Mouse (Mus musculus) gastrocnemius, adult 8-10 months (tissue): ENCODE results near the gene Wdr45. TPM values are rescaled to one million over a fixed set of nuclear protein-coding genes. Genes with fewer than 3 reads are reported as not detected.

Source experiments
- DNase-seq, 2 experiments: peaks; one replicate each; pipeline ENCODE4 v3.0.0; 2022; ENCODE audit warnings: low spot score in 2 of 2
- total RNA-seq, 4 experiments: library from RNA; stranded (reverse); gene quantifications; 2 replicates each; pipeline ENCODE4 v1.2.4; 2022

Wdr45 gene
- total RNA-seq, 4 experiments from 2014 or later, result 34.5 to 41.8 (median 37.8) TPM

DNA sequence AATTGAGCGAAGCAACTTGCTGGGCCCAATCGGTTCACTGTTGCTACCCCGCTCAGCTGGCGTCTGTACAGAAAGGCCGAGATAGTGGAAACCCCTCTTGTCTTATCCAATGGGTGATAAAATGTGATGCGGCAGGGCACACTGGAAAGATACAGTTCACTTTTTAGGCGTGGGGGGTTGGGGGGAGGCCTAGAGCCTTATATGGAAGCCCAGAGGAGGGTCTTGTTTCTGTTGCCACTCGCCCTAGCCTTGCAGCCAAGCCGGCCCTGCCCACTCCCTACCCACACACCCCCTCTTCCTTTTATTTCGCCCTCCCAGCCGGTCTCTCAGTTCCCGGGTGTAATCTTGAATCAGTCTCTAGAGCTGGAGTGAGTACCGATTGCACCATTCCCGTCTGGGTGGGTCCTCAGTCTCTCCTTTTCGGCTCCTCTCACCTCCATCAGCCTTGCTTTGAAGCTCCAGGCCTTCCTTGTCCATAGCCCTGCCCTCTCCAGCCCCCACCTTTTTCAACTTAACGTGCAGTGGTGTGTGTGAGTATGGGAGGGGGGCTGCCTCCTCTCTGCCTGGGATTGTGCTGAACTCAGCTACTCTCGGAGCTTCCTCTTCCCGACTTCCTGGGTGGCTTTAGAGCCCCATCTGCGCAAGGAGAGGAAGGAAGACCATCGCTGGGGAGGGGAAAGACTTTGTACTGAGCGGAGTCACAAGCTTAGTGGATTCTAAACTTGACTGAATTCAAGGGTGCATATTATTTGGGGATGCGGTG, 49.7 kb downstream of the Wdr45 start:
- DNase-seq, result no peak

DNA sequence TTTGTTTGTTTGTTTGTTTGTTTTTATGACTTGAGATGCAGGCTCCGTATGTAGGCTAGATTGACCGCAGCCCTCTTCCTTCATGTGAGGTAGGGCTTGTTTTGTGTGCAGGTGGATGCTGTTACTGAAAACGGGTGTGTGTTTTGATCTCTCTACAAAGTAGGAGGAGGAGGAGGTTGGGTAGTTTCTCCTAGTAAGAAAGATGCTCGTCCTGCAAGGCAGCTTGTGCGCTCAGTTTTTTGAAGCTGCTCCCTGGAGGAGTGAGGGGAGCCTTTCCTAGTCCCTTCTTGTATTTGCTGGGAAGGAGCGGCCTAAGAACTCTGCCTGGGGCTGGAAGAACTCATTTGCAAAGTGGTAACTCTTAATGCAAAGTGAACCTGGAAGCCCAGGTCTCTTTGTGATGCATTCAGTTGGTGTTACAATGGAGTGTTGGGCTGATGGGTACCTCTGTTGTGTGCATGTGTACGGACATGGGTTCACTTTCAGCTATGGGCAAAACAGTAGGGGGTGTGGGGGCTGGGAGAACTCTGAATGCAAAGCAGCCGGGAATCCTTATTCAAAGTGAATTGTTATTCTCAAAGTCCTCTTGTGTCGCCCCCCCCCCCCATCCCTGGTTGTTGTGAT, 50.6 kb downstream of the Wdr45 start:
- no peak for DNase-seq

DNA sequence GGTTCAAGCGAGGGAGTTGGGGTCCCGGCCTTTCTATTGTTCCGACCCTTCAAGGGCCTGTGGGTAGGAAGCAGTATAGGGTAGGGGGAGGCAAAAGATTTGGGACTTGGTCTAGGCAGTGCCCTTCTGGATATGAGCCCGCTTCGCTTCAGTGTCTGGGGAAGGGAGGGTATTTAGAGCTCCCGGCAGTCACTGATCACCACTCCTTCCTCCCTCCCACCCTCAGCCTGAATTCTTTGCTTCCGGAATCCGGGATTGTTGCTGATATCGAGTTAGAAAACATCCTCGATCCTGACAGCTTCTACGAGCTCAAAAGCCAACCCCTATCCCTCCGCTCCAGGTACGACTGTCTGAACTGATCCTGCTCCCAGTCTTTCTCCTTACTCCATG, 51.1 kb downstream of the Wdr45 start:
- DNase-seq, result no peak

DNA sequence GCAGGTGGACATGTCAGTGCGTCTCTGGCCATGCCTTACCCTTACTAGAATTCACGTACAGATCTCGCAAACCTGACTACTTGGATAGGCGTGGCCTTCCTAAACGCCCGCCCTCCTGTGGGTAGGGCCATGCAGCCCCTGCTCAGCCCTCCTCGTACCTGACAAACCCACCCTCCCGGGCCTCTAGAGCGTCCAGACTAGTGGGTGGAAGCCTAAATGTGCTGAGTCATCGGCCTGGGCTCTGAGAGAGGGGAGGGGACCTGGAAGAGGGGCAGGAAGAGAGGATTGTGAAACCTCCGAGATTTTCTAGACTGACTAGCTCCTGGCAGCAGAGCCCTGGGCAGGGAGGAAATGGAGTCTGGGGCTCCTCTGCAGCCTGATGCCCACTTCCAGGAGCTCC, 51.6 kb downstream of the Wdr45 start:
- peak in 1 of 2 experiments; percentile 30 for DNase-seq

DNA sequence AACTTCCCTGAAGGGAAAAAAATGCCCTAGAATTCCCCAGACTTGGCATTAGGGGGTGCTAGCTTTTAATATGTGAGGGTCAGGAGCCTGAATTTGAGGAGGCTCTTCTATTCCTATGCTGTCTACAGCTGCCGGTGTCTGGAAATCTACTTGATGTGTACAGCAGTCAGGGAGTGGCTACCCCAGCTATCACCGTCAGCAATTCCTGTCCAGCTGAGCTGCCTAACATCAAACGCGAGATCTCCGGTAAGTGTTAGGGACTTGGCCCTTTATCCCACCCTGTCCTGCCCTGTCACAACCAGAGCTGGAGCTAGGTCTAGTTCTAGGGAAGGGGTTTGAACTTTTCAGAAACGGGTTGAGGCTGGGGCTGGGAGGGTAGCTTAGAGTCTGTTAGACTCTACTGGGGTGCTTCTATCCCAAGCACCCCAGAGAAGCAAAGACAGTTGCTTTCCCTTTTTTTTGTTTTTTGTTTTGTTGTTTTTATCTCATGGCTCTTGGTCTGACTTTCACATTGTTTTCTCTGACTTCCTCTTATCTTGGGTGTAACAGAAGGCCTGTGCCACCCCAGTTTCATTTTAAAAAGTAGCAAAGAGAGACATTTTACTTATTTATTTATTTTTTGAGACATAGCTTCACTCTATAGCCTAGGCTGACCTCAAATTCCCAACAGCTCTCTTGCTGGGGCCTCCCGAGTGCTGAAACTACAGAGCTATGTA, 55.3 kb downstream of the Wdr45 start:
- no peak for DNase-seq

DNA sequence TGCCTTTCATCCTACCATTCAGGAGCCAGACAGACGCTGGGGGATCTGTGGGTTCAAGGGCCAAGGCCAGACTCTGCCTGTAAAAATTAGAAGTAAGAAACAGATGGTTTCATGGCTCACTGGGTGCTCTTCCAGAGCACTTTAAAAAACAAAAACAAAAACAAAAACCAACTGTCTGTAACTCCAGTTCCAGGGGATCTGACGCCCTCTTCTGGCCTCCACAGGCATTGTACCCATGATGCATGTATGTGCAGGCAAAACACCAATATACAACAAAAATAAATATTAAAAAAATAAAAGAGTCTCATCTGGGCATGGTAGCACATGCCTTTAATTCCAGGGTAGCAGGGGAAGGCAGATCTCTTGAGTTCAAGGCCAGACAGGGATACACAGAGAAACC, 58.6 kb downstream of the Wdr45 start:
- no peak for DNase-seq

DNA sequence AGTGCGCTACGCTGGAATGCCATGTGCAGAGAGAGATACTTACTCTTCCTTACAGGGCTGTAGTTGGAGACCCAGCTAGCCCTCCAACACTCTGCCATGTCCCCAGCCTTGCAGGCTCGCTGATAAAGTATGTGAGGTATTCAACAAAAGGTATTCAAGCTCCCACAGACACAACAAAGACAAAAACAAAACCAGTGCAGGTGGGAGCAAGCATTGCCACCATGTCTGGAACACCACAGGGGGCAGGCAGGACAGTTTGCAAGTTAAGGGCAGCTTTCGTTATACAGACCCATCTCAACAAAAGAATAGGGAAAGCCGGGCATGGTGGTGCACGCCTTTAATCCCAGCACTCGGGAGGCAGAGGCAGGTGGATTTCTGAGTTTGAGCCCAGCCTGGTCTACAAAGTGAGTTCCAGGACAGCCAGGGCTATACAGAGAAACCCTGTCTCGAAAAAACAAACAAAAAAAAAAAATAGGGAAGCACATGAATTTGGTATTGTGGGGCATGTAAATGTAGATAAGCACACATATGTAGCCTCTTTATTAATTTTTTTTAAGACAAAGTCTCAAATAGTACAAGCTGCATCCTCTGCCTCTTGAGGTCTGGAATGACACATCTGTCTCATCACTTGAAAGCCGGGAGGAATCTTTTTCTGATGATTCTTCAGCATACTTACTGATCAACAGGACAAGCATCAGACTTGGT, 61.5 kb downstream of the Wdr45 start:
- DNase-seq, result no peak

DNA sequence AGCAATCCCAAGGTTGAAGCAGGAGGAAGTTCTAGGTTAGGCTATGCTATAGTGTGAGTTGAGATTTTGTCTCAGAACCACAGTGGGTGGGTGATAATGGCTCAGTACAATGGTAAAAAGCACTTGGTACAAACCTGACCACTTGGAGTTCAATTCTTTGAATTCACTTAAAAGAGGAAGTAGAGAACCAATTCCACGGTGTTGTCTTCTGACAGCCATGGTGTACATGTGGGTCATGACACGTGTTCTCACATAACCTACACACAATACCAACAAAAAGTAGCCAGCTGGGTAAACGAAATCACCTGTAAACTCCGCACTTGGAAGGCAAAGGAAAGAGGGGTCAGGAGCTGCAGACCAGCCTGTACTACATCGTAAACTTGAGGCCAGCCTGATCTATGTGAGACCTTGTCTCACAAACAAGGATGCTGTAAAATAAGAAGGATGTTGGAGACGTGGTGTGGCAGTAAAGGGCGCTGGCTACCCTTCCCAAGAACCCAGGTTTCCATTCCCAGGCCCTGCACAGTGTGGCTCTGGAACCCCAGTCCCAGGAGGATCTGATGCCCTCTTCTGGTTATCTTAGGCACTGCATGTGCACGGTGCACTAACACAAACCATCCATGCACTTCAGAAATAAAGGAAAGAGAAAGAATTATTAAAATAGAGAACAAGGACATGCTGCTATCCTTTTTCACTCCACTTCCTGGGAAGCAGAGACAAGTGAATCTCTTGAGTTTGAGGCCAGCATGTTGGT, 62.4 kb downstream of the Wdr45 start:
- DNase-seq, result peak in 1 of 2 experiments; percentile 11

Other genes with a start within 250 kb of the Wdr45 start
- gene Foxp3, start 140.7 kb upstream of the Wdr45 start, total RNA-seq, result under 1 TPM in 2 of 4 experiments, not detected in 2; 0.19 to 0.59 TPM
- 1 to 10 TPM; 2.4 to 4.7 (median 4.3) TPM for gene Ppp1r3f, start 140.1 kb upstream of the Wdr45 start, total RNA-seq
- gene Ccdc22, start 108.8 kb upstream of the Wdr45 start, total RNA-seq, result 10 to 100 TPM; 10.1 to 13.8 (median 11.6) TPM
- gene Cacna1f, start 107.2 kb upstream of the Wdr45 start, total RNA-seq, result not detected
- 1 to 10 TPM in 3 of 4 experiments, under 1 TPM in 1; 0.73 to 4.3 (median 2.2) TPM for gene Syp, start 75.9 kb upstream of the Wdr45 start, total RNA-seq
- 10 to 100 TPM; 13.4 to 22.6 (median 17.0) TPM for gene Prickle3, start 57.1 kb upstream of the Wdr45 start, total RNA-seq
- 10 to 100 TPM; 29.6 to 34.3 (median 33.3) TPM for gene Plp2, start 42.9 kb upstream of the Wdr45 start, total RNA-seq
- gene Magix, start 33.1 kb upstream of the Wdr45 start, total RNA-seq, result 10 to 100 TPM; 21.4 to 25.1 (median 22.7) TPM
- 10 to 100 TPM; 12.4 to 13.2 (median 12.7) TPM for gene Gpkow, start 17.2 kb upstream of the Wdr45 start, total RNA-seq
- gene Gm45208, start 7.9 kb downstream of the Wdr45 start, total RNA-seq, result under 1 TPM in 1 of 4 experiments, not detected in 3; 0.83 TPM
- 1 to 10 TPM; 3.6 to 4.6 (median 3.7) TPM for gene Praf2, start 14.1 kb downstream of the Wdr45 start, total RNA-seq
- 1 to 10 TPM in 1 of 4 experiments, under 1 TPM in 2, not detected in 1; 0.34 to 1.1 (median 0.86) TPM for gene Ccdc120, start 36.6 kb downstream of the Wdr45 start, total RNA-seq
- 1 to 10 TPM; 6.0 to 8.1 (median 7.6) TPM for gene Tfe3, start 48.2 kb downstream of the Wdr45 start, total RNA-seq
- gene Gripap1, start 75.4 kb downstream of the Wdr45 start, total RNA-seq, result 10 to 100 TPM; 15.5 to 19.4 (median 16.1) TPM
- under 1 TPM; 0.05 to 0.16 (median 0.12) TPM for gene Kcnd1, start 108.0 kb downstream of the Wdr45 start, total RNA-seq
- gene Otud5, start 127.0 kb downstream of the Wdr45 start, total RNA-seq, result 10 to 100 TPM; 13.8 to 17.8 (median 15.6) TPM
- gene Pim2, start 163.9 kb downstream of the Wdr45 start, total RNA-seq, result 1 to 10 TPM; 1.1 to 3.3 (median 1.7) TPM
- gene Slc35a2, start 169.7 kb downstream of the Wdr45 start, total RNA-seq, result 10 to 100 TPM in 2 of 4 experiments, 1 to 10 TPM in 2; 8.5 to 11.3 (median 10.2) TPM
- 10 to 100 TPM; 17.3 to 20.6 (median 19.3) TPM for gene Pqbp1, start 184.9 kb downstream of the Wdr45 start, total RNA-seq
- gene Timm17b, start 185.0 kb downstream of the Wdr45 start, total RNA-seq, result 10 to 100 TPM; 47.8 to 58.6 (median 53.9) TPM
- not detected for gene Gm10491, start 193.5 kb downstream of the Wdr45 start, total RNA-seq
- 1 to 10 TPM in 1 of 4 experiments, under 1 TPM in 1, not detected in 2; 0.87 to 1.5 TPM for gene Gm10490, start 195.2 kb downstream of the Wdr45 start, total RNA-seq
- not detected for gene Pcsk1n, start 205.5 kb downstream of the Wdr45 start, total RNA-seq
- not detected for gene Eras, start 214.3 kb downstream of the Wdr45 start, total RNA-seq
- gene Hdac6, start 233.6 kb downstream of the Wdr45 start, total RNA-seq, result 1 to 10 TPM; 3.8 to 6.2 (median 4.2) TPM